Mouse (Mus musculus) c-Kit-positive CD71-positive TER-119-negative erythroid progenitor cells, embryonic 14.5 days (primary cell): Measurements from ENCODE around the gene Bcor.

Experiments used
- DNase-seq: peaks from one replicate; pipeline ENCODE4 v3.0.0-alpha.2; 2013; ENCODE audit warnings: low read depth

Gene Bcor

DNA sequence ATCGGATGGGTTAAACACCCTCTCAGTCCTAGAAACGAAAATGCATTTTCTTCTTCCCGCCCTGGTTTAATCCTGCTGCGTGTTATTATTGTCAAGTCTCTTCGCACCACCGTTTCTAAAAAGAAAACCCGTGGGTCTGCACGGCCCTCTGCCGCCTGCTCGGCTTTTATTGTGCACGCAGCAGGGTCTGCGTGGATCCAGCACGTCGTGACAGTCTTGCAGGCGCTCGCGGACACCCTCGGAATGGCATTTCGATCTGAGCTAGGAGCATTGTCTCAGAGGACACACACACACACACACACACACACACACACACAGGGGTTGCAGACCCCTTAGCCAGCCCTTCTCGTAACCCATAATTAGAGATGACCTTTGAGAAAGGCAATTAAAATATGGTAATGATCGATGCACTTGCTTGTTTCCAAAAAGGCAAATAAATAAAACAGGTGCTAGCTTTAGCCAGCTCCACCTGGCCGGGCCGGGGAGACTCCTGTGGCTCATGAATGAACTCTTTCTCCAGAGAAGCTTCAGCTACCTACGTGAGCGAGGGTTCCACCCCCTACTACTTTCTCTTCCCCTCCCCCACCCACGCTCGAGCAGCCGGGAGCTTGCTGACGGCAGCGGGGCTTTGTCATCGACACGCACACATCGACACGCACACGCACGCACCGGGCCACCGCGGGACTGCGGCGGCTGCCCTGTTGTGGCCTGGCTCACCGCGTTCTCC, 8.7 kb downstream of the Bcor start:
- no peak for DNase-seq

DNA sequence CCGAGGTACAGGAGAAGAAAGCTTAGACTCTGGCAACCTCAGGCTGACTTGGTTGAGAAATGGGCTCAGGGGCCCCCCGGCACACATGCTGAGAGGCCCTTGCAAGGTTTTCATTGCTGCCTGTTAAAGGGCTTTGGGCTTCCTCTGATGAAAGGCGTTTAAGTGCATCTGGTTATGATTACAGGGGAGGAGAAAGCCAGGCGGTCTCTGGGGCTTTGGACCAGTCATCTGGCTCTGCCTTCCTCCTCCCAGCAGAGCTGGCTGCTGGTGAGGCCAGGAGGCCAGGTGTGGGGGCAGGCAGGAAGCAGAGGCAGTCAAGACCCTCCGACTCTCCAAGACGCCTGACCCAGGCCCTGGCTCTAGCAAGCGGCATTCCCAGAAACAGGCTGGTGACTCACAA, 9.7 kb downstream of the Bcor start:
- DNase-seq, result no peak

DNA sequence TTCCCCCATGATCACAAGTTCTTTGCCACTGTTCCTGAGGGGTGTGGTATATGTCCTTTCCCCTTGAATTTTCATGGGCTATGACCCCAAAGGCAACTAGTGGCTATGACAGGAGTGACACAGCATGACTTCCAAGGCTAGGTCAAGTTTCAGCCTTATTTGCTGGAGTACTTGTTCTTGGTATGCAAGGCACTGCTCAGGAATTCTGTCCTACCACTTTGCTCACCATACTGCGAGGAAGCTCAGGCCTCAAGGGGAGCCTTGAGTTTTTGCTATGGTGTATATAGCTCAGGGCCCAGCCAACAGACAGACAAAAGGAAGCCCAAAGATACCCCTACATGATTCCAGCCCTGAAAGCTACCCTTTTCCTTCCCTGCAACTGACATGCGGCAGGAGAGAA, 13.9 kb downstream of the Bcor start:
- no peak for DNase-seq

DNA sequence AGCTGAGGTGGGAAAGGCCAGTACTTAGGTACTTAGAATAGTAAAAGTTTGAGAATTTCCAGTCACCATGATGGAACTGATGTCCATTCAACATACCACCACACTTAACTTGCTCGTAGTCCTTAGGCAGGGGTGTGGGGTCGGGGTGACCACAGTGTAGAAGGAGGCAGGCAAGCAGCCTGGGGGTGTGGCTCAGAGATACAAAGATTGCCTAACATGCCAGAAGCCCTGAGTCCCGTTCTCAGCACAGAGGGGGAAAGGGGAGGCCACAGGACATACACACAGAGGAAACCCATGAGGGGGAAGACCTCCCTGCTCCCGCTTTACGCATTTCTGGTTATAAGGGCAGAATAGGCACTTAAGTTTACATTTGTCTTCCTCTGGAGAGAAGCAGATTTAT, 17.3 kb downstream of the Bcor start:
- DNase-seq, result no peak

DNA sequence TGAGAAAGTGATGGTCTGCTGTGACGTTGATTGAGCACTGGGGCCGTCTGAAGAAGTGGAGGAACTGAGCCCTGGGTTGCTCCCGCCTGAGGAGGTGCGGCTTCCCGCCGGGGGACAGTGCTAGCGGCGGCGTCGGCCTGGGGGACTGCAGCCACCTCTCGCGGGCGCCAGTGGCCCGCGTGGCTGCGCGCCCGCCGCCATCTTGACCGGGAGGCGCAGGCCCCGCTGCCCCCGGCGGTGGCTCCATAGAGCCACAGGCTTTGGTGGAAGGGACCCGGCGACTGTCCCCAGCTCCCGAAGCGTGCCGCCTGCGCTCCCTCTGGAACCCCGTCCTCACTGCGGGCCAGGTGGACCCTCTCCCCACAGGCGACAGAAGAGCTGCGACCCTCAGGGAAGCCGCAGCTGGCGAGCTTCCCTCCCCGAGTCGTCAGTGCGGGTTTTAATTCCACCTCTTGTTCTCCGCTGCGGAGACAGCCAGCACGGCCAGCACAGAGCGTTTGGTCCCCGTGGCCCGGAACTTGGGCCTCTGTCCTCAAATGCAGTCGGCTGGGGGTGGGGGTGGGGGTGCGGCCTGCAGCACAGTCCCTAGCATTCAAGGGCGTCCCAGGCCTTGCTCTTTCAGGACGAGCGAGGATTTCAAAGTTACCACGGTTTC, 19.9 kb downstream of the Bcor start:
- no peak for DNase-seq

- no peak for DNase-seq
Observed at GRCm38 (mm10) chrX:12138266-12138665, 21.9 kb downstream of the Bcor start.

- no peak for DNase-seq
Observed at GRCm38 (mm10) chrX:12137121-12137521, 23.0 kb downstream of the Bcor start.

DNA sequence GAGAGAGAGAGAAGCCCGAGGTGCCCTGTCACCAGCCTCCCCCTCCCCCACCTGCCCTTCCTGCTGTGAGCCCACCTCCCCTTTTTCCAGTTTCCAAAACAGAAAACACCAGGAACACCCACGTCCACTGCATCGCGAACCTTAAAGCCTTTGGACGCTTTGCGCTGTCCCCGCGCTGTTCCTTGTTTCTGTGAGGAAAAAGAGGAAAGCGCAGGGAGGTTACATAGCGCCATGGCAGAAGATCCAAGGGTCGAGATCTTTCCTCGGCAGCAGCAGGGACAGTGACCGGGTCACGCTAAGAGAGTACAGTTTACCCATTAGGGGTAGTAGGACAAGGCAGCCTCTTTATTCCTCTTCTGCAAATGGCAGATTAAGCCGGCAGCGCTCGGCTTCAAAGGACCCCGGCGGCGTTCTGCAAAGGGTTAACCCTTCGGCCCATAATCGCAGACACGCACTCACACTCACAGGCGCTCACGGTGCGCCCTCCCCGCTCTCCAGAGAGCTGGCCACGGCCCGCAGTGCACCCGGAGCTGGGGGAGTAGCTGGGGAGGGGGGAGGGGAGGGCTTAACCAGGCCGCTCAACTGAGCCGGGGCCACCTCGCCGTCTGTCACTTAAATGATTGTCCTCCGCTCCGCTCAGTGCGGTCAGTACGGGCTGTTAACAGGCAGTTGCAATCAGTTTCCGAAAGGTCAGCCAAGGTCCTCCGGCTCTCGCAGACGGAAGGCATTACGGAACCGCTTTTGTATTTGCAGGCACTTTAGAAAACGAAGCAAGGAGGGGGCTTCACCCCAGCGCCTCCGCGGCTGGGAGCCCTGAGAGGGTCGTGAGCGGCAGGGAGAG, 23.7 kb downstream of the Bcor start:
- no peak for DNase-seq

DNA sequence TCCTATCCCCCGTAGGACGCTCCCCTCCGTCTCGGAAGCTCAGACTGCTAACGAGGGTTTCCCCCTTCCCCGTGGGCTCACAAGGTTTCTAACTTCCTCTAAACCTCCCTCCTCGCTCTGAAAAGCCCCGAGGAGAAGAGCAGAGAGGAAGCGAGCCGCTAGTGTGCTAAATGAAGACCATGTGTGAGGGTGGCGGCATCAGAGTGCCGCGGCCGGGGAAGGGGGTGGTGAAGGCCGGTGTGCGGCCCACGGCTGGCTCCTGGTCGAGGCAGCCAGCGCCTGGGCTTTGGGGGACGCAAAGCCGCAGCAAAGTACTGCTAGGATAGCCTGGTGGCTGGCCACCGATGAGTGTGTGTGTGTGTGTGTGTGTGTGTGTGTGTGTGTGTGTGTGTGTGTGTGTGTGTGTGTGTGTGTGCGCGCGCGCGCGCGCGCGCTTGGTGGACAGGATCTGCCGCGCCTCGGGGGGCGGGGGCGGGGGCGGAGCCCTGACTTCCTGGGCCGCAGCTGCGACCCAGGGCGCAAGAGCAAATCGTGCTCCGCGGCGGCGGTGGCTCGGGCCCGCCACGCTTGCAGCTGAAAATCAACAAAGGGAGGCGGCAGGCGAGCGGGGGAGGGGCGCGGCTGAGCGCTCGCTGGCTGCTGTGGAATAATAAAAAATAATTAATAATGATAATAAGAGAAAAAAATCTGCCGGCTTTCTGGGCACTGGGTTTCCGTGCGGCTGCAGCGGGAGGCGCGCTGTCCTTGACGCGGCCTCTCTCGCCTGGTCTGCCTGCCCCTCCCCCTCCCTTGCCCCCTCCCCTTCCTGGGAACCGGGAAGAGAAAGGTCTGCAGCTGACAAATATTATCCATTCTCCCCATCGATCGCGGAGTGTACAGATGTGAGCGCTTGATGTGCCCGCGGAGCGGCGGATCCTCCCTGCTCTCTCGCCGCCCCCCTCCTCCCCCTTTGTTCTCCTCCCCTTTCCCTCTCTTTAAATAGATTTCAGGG, 24.7 kb downstream of the Bcor start:
- DNase-seq, result no peak

- DNase-seq, result no peak
Observed at GRCm38 (mm10) chrX:12134541-12134940, 25.6 kb downstream of the Bcor start.

DNA sequence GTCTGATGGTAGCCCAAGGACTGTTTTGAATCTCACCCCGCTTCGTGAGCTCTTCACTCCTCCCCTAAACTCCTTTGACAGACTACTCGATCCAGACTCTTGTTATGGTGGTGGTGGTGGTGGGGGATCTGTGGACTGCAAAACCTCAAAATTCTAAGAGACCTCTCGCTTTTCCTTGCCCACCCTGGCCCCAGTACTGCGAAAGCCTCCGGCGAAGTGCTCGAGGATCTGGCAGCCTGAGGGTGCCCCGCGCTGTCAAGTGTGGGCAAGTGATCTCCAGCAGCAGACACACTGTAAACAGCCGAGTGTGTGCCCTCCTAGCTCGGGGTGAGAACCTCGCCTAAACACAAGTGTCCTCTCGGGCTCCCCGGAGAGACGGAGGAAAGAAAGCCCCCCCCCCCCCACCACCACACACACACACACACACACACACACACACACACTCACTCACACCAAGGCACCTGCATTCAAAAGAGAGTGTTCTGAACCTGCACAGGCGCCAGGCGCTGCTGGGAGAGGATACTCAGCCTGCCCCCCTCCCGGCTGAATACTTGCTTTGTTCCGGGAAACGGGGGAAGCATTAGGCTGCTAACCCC, 26.2 kb downstream of the Bcor start:
- no peak for DNase-seq

GRCm38 (mm10) chrX:12133178-12133835, 26.8 kb downstream of the Bcor start:
- no peak for DNase-seq

GRCm38 (mm10) chrX:12132541-12133177, 27.5 kb downstream of the Bcor start:
- no peak for DNase-seq

DNA sequence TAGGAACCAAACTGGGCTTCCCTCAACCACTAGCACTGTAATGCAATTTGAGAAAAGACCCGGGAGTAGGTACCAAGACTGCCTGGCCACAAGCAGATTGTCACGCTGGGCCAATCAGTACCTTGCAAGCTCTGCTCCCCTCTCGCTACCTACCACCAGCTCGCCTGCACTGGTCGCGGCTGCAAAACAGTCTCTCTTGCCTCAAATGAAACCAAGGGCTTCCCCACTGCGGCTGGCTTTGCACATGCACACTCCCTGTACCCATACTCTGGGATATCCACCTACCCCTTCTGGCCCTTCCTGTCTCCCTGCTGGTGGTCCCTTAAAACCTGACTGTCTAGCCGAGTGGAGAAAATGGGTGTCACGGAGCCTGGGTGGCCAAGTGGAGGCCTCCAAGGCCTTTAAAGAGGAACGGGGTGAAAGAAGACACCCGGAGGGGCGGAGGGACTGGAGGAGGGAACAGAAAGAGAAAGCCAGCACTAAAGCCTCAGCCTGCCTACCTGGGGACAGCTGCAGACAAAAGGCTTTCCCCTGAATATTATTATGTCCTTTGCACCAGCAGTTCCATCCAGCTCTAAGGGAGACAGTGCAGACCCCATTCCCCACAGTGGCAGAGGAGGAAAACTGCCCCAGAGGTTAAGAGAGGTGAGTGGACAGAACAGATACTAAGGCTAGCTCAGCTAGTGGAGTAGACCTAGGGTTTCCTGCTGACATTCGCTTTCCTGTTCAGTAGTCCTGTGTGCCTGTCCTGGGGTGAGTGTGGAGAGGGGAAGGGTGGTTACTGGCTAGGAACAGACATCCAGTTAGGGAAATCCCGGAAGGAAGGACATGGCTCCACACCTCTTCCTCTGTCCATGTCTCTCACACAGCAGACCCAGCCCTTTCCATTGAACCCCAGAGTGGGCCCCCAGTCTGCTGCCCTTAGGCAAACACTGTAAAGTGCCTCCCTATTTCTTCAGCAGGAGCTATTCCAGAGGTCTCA, 30.0 kb downstream of the Bcor start:
- no peak for DNase-seq

DNA sequence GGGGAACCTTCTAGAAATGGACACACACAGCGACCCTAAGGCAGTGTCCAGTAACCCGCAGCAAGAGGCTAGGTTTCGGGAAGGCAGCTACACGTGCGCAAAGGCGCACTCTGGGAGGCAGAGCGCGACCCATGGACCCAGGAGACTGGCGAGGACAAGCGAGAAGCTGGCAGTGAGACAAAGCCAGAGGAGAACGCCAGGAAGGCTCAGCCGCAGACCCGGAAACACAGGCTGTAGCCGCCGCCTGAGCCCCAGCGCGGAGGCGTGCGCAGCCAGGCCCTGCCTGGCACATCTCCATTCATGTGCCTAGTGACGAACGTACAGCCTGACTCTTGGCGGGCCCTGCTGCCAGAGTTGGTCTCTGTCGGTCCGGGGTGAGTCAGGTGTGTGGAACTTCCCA, 30.9 kb downstream of the Bcor start:
- DNase-seq, result no peak

GRCm38 (mm10) chrX:12128165-12129083, 31.7 kb downstream of the Bcor start:
- no peak for DNase-seq

DNA sequence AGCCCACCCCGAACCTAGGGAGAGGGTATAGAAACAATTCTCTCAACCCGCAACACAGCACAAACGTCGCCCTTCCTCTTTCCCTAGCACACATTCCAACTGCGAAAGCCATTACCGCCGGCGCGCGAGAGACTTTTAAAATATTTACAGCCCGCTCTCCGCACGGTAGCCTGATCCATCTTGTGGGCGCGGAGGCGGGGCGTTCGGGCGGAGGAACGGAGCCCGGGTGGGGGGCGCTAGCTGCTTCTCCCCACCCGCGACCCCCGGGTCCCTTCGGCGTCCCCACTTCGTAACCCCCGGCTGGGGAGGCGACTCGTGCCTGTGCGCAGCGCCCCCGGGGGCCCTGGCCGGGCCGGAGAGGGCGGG, 32.4 kb downstream of the Bcor start:
- DNase-seq, result no peak

DNA sequence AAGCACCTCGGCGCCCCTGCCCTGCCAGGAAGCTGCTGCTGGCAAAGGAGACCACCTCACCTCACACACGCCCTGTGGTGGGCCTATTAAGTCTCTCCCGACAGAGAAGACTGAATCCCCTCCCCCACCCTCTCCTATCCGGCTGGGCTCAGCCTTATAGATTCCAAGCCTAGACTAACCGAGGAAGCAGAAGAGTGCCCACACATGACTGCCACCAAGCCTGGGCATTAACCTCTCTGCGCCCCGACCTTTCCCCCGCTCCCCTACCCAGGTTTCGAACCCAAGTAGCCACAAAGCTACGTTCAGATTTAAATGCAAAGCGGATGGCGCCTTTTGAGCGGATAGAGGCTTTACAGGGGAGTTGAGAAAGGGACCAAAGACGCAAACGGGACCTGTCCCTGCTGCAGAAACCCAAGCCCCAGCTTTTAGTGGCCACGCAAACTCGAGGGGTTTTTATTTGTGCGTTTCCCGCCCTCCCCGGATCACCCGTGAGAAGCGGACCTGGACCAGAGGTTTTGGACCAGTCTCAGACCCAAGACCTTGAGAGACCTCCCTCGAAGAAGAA, 33.0 kb downstream of the Bcor start:
- no peak for DNase-seq
